Mouse (Mus musculus): ENCODE measurements around the gene Socs7.

The Socs7 gene

GRCm38 (mm10) chr11:97393658-97394057, 31.3 kb downstream of the Socs7 start:
- DNase-seq = no peak

GRCm38 (mm10) chr11:97394146-97394545, 31.8 kb downstream of the Socs7 start:
- no peak for DNase-seq

- no peak for DNase-seq
Measured at GRCm38 (mm10) chr11:97398506-97398905, 36.2 kb downstream of the Socs7 start.

- DNase-seq = peak; percentile 82 to 84
Measured at GRCm38 (mm10) chr11:97399958-97400710, 37.8 kb downstream of the Socs7 start.

DNA sequence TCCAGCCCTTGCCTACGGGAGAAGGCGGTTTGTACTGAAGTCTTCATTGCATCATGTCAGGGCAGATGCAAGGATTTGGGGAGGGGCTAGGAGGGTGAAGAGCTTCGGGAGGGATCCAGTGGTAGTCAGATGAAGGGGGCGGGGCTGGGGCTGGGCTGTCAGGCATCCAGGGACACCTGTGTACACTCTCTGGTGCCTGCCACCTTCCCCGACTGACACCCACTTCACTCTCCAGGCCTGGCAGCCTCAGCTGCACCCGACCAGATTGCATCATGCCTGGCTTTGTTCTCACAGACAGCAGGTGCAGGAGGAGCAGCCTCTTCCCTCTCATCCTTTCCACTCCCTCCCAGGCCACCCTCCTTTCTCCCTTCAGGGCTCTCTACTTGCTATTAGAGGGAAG, 38.7 kb downstream of the Socs7 start:
- peak; percentile 71 to 77 for DNase-seq

GRCm38 (mm10) chr11:97401686-97402435, 39.5 kb downstream of the Socs7 start:
- no peak for DNase-seq

GRCm38 (mm10) chr11:97402746-97403145, 40.4 kb downstream of the Socs7 start:
- DNase-seq = no peak

- DNase-seq = no peak
Measured at GRCm38 (mm10) chr11:97403614-97404183, 41.3 kb downstream of the Socs7 start.

DNA sequence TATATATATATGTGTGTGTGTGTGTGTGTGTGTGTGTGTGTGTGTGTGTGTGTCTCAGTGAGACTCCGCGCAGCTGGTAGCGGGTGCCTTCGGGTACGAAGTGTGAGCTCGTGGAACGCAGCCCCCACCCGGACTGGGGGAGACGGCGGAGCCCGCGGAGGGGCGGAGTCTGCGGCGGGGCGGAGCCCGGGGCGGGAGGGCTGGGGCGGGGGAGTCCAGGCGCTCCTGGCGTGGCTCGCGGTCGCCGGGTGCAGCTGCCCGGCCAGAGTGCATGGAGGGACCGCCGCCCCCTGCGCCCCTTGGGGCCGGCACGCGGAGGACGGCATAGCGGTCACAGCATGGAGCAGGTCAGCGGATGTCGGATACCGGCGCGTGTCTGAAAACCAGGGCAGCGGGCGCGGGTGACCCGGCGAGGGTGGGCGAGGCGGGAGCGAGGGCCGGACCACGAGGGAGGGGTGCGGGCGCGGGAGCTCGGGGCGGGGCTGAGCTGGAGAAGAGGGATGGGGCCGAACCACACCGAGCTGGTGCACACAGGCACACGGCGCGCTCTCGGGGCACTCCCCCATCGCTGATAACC, 41.9 kb downstream of the Socs7 start:
- DNase-seq = peak; percentile 49 to 59

DNA sequence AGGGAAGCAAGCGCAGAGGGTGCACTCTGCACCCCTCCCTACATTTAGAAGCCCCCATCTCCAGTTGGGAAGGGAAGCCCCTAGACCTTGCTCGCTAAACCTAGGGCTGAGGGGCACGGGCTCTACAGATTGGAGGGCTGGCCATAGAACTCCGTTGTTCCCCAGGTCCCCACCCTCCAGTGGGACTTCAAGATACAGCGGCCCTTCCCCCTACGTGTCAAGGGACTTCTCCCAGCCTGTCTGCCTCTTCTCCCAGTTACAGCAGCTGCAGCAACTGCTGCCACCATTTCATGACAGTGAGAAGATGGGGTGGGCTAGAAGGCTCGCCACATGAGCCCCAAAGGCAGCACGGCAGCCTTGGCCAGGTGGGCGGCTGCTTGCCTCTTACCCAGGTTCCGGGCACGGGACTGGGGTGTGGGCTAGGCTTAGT, 42.4 kb downstream of the Socs7 start:
- DNase-seq = no peak

- DNase-seq = no peak
Measured at GRCm38 (mm10) chr11:97406094-97406951, 44.0 kb downstream of the Socs7 start.

- no peak for DNase-seq
Measured at GRCm38 (mm10) chr11:97407456-97407855, 45.1 kb downstream of the Socs7 start.

GRCm38 (mm10) chr11:97408171-97408570, 45.8 kb downstream of the Socs7 start:
- peak; percentile 83 to 86 for DNase-seq

- no peak for DNase-seq
Measured at GRCm38 (mm10) chr11:97410958-97411357, 48.6 kb downstream of the Socs7 start.

DNA sequence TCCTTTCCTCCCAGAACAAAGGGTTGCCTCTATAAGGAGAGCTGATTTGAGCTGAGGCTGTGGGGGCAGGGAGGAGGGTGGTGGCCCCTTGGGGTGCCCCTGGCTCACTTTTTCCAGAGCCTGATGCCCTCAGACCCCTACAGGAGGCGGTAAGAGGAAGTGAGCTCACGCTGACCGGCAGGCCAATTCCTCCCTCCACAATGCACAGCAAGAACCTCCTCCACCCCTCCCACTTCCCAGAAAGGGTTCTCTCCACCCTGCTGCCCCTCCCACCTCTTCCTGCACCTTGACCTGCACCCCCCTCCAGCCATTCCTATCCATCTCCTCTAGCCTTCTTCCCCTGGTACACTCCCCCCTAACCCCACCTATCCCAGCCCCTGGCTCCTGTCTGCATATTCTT, 49.8 kb downstream of the Socs7 start:
- no peak for DNase-seq

DNA sequence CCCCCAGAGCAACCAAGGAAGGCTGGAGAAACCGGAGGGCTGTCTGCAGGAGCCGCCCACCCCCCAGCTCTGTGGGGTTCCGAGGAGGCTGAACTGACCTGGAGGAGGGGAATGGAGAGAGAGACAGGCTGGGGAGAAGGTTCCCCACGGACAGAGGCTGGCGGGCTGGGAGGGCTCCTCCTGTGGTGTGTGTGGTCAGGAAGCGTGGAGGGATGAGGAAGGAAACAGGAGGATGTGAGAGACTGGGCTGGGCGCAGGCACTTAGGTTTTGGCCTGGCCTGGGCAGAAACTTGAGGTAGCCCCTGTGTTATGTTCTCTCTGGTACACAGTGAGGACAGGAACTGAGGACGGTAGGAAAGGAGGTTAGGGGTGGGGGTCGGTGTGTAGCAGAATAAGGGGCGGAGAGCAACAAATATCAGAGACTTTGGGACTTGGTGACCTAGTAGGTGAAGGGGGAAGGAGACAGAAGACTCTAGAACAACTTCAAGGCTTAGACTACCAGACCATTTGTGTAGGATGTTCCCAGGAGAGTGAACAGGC, 50.5 kb downstream of the Socs7 start:
- DNase-seq = no peak

DNA sequence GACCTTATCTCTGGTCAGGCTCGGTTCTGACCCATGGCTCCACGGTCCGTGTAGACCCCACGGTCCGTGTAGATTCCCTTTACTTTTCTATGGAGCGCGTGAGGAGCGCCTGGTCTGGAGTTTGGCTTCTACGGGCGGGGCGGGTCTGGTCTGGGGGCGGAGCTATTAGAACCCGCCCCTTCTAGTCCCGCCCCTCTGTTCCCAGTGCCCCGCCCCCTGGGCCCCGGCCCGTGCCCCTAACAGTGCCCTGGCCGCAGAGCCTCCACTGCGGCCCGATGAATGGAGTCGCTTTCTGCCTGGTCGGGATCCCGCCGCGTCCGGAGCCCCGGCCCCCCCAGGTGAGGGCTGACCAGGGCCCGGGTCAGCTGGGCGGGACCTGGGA, 53.0 kb downstream of the Socs7 start, which contains the start of gene Arhgap23:
Gene Arhgap23 (plus strand): TSS at position 204 of the 382 bp plus-strand sequence.
- DNase-seq = peak in 1 of 2 experiments; percentile 33

DNA sequence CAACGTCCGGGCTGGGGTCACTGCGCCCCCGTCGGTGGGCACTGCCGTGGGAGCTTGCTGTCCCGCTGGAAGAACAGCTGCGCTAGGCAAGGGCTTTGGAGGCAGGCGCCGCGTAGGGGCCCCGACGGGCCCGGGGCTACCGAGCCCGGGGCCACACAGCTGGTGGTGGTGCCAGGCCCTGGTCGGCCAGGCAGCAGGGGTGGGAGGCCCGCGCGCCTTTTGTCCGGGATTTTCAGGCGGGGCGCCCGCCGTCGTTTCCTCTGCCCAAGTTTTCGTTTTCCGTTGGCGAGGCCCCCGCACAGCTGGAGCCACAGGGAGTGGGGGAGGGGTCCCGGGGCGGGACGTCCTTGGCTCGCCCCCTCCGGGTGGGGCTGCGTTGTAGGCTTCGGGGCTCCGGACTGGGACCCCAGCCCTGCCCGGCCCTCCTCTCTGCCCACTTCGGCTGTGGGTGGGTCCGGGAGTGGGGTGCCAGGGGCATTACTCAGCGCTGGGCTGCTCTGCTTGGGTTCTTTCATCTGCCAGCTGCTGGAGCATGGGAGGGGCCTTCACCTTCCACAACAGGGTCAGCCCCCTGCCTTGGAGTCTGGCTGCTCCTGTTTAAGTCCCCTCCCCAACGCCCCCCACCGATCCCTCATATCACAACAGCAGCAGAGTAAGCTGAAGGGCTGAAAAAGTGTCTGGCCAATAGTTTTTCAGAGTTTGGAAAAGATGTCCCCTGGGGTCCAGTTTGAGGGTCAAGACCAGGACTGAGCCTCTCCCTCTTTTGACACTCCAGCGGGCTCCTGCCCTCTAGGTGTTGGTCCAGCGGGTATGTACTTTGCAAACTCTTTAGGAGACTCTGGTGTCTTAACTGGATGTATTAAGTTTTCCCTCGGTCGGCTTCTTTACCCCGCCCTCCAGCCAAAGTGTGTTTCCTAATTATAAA, 53.6 kb downstream of the Socs7 start:
- DNase-seq = no peak

GRCm38 (mm10) chr11:97416637-97417035, 54.3 kb downstream of the Socs7 start:
- no peak for DNase-seq

GRCm38 (mm10) chr11:97418834-97419539, 56.6 kb downstream of the Socs7 start:
- DNase-seq = no peak
